In the genomic region with DNA sequence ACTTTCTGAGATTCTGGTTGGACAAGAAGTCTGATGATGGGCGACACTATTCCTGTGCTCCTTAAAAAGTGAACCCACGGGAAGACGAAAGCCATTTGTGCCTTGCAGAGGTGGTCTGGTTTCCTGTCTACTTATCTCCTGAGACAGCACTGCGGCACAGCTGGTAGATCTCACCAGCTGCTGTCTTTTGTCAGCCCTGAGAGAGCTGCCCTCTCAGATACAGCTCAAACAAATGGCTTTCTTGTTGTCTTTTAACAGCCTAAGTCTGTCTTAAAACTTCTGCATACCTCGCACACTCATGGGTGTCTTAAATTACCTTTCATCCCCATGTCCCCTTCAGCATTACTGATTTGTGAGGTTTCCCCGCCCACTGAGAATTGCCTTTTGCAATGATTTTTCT, we compare ENCODE assay signal across 27 mouse cellular contexts.
DNase-seq lines count a peak whose midpoint lies in the region; ATAC-seq and TF ChIP-seq lines count a peak whose summit lies in the region.
"Had no signal": no experiment of that assay in that cellular context is flagged by ENCODE, and none has a peak within 500 bp of the region (broad histone marks: within the 10 kb centered on the region; RNA-seq: fewer than 3 reads in every experiment).

No protein-coding gene starts in this region.

- H3K4me3 ChIP-seq in stomach, embryonic 14.5 days (ENCODE audit: low read depth, low read length), result no peak overlapping the region
- no peak overlapping the region for H3K4me3 ChIP-seq in stomach, postnatal 0 days (ENCODE audit: low read depth, low read length)
- H3K4me3 ChIP-seq in intestine, postnatal 0 days (ENCODE audit: low read depth, low read length), result no peak overlapping the region
- H3K4me3 ChIP-seq: forebrain, embryonic 10.5 days; heart, embryonic 13.5 days; limb, embryonic 12.5 days; liver, embryonic 13.5 days; midbrain, embryonic 13.5 days; neural tube, embryonic 12.5 days had no signal

- peak; percentile 65; the same call in 1 of the 2 replicates for ATAC-seq in stomach, embryonic 14.5 days (ENCODE audit: insufficient number of reproducible peaks, insufficient read depth, low FRiP score, low read depth)
- no peak for ATAC-seq in stomach, postnatal 0 days (ENCODE audit: low FRiP score, low TSS enrichment)
- ATAC-seq in intestine, postnatal 0 days, result no peak
- ATAC-seq: forebrain, postnatal 0 days; hindbrain, postnatal 0 days; intestine, embryonic 16.5 days; midbrain, embryonic 13.5 days had no signal

- no peak for TF ChIP-seq CTCF in stomach, postnatal 0 days (IDR thresholded peaks at IDR 0.05; ENCODE audit: low read depth)
- no peak for TF ChIP-seq CTCF in intestine, postnatal 0 days (IDR thresholded peaks at IDR 0.05; ENCODE audit: low read depth)

- H3K4me1 ChIP-seq in stomach, embryonic 14.5 days (ENCODE audit: control insufficient read depth, insufficient read depth, low read length), result peaks cover 3% of the 10 kb centered on the region; the same call in 1 of the 2 replicates
- no peaks in the 10 kb centered on the region for H3K4me1 ChIP-seq in stomach, postnatal 0 days (replicated peaks; ENCODE audit: control insufficient read depth, insufficient read depth)
- no peaks in the 10 kb centered on the region for H3K4me1 ChIP-seq in intestine, postnatal 0 days (replicated peaks; ENCODE audit: control insufficient read depth, insufficient read depth, low read length)
- H3K4me1 ChIP-seq: forebrain, embryonic 10.5 days; limb, embryonic 12.5 days; liver, embryonic 13.5 days; midbrain, embryonic 13.5 days; neural tube, embryonic 12.5 days had no signal

- DNase-seq in embryo, embryonic 10 days (ENCODE audit: low spot score), result peak; percentile 32
- no peak for DNase-seq in embryo, embryonic 9.5 days (ENCODE audit: extremely low spot score)
- peak; percentile 8 for DNase-seq in kidney, postnatal 10 days
- no peak for DNase-seq in kidney, adult 9 months
- no peak for DNase-seq in stomach, postnatal 0 days (ENCODE audit: low spot score)
- DNase-seq in neural tube, embryonic 10.5 days (ENCODE audit: extremely low spot score, low spot score), result no peak
- DNase-seq: adrenal gland, postnatal 10 days; cerebellum, adult 2 months; forebrain, postnatal 0 days; gastrocnemius, postnatal 14 days; heart, adult 11 months; heart, postnatal 14 days; layer of hippocampus, postnatal 36 days; liver, embryonic 13.5 days; lung, postnatal 10 days; right cerebral cortex, postnatal 14 days; spleen, adult 18-20 months; thymus, postnatal 14 days had no signal

- H3K9me3 ChIP-seq in stomach, embryonic 14.5 days (ENCODE audit: control insufficient read depth, low read depth, low read length), result no peaks in the 10 kb centered on the region
- no peaks in the 10 kb centered on the region for H3K9me3 ChIP-seq in stomach, postnatal 0 days (ENCODE audit: control insufficient read depth, low read length)
- H3K9me3 ChIP-seq in intestine, postnatal 0 days (ENCODE audit: control insufficient read depth), result no peaks in the 10 kb centered on the region
- H3K9me3 ChIP-seq: forebrain, embryonic 10.5 days; heart, embryonic 13.5 days; limb, embryonic 12.5 days; liver, embryonic 13.5 days; midbrain, embryonic 13.5 days; neural tube, embryonic 12.5 days had no signal

- H3K27ac ChIP-seq in stomach, embryonic 14.5 days (ENCODE audit: low read length), result no peak overlapping the region
- no peak overlapping the region for H3K27ac ChIP-seq in stomach, postnatal 0 days (replicated peaks)
- no peak overlapping the region for H3K27ac ChIP-seq in intestine, postnatal 0 days (ENCODE audit: low read depth, low read length)
- H3K27ac ChIP-seq: forebrain, embryonic 10.5 days; heart, embryonic 13.5 days; hindbrain, postnatal 0 days; limb, embryonic 12.5 days; liver, embryonic 13.5 days; midbrain, embryonic 13.5 days; neural tube, embryonic 12.5 days had no signal

- no peak overlapping the region for H3K4me2 ChIP-seq in stomach, embryonic 14.5 days (replicated peaks; ENCODE audit: low read depth, low read length)
- no peak overlapping the region for H3K4me2 ChIP-seq in stomach, postnatal 0 days (replicated peaks; ENCODE audit: low read depth)
- no peak overlapping the region for H3K4me2 ChIP-seq in intestine, postnatal 0 days (replicated peaks; ENCODE audit: low read depth)
- H3K4me2 ChIP-seq: heart, embryonic 13.5 days; limb, embryonic 12.5 days; liver, embryonic 13.5 days; midbrain, embryonic 13.5 days; neural tube, embryonic 12.5 days had no signal

- 30% methylated on average over 6 of the region's 6 CpGs for WGBS in stomach, embryonic 14.5 days
- 39% methylated on average over 6 of the region's 6 CpGs for WGBS in stomach, postnatal 0 days
- WGBS in intestine, postnatal 0 days, result 56% methylated on average over 6 of the region's 6 CpGs

- no peak for TF ChIP-seq EP300 in stomach, postnatal 0 days (optimal IDR thresholded peaks at IDR 0.05)

- H3K27me3 ChIP-seq in stomach, embryonic 14.5 days (ENCODE audit: control insufficient read depth, insufficient read depth, low read length), result no peaks in the 10 kb centered on the region
- H3K27me3 ChIP-seq in stomach, postnatal 0 days (ENCODE audit: control insufficient read depth, insufficient read depth, low read length), result no peaks in the 10 kb centered on the region
- H3K27me3 ChIP-seq in intestine, postnatal 0 days (replicated peaks; ENCODE audit: control insufficient read depth, insufficient read depth, low read length), result no peaks in the 10 kb centered on the region
- H3K27me3 ChIP-seq: heart, embryonic 13.5 days; limb, embryonic 12.5 days; liver, embryonic 13.5 days; midbrain, embryonic 13.5 days; neural tube, embryonic 12.5 days had no signal

- H3K36me3 ChIP-seq in stomach, embryonic 14.5 days (ENCODE audit: control insufficient read depth, insufficient read depth, low read length), result no peaks in the 10 kb centered on the region
- H3K36me3 ChIP-seq in stomach, postnatal 0 days (ENCODE audit: control insufficient read depth, insufficient read depth, low read length), result no peaks in the 10 kb centered on the region
- H3K36me3 ChIP-seq in intestine, postnatal 0 days (ENCODE audit: control insufficient read depth, insufficient read depth), result no peaks in the 10 kb centered on the region
- H3K36me3 ChIP-seq: forebrain, embryonic 10.5 days; heart, embryonic 13.5 days; limb, embryonic 12.5 days; liver, embryonic 13.5 days; midbrain, embryonic 13.5 days; neural tube, embryonic 12.5 days had no signal

- H3K9ac ChIP-seq in stomach, embryonic 14.5 days (replicated peaks; ENCODE audit: low read depth, low read length), result no peak overlapping the region
- H3K9ac ChIP-seq in stomach, postnatal 0 days (ENCODE audit: low read length), result no peak overlapping the region
- H3K9ac ChIP-seq in intestine, postnatal 0 days (ENCODE audit: low read depth, low read length), result no peak overlapping the region
- H3K9ac ChIP-seq: forebrain, postnatal 0 days; heart, embryonic 13.5 days; limb, embryonic 12.5 days; liver, embryonic 13.5 days; midbrain, embryonic 13.5 days; neural tube, embryonic 12.5 days had no signal

Comparison
In these comparisons a context has a peak if more than half of its experiments do, and no peak if none do; other contexts are left out.
1. DNase-seq: peak in embryo, embryonic 10 days (single experiment) and kidney, postnatal 10 days (single experiment); none in embryo, embryonic 9.5 days (single experiment), kidney, adult 9 months (single experiment), stomach, postnatal 0 days (single experiment) and neural tube, embryonic 10.5 days (single experiment).